21 mouse cellular contexts compared by ENCODE assay signal in the genomic region with DNA sequence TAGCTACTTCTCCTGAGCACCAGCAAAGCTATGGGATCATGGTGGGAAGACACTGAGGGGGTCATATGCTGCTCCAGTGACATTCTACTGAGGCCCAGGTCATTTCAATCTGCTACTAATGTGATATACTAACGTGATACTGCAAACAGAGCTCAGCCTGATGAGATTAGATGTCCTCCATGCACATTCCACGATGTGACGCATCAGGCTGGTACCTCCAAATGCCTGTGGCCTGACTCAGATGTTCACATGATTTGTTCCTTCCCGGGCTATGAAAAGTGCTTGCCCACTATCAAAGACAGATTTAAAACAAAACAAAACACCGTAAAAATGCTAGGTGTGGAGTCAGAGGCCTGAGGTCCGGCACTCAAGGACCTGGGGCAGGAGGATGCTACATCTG.
DNase-seq lines count a peak whose midpoint lies in the region; ATAC-seq lines count a peak whose summit lies in the region.
"Had no signal": no experiment of that assay in that cellular context is flagged by ENCODE, and none has a peak within 500 bp of the region (broad histone marks: within the 10 kb centered on the region; RNA-seq: fewer than 3 reads in every experiment).

No protein-coding gene starts in this region.

- H3K27me3 ChIP-seq in heart, embryonic 16.5 days (ENCODE audit: control insufficient read depth, insufficient read depth, low read length) = no peaks in the 10 kb centered on the region
- H3K27me3 ChIP-seq in heart, embryonic 11.5 days (ENCODE audit: control insufficient read depth, insufficient read depth, low read length) = no peaks in the 10 kb centered on the region
- H3K27me3 ChIP-seq: embryonic facial prominence, embryonic 15.5 days; hindbrain, embryonic 13.5 days; limb, embryonic 13.5 days; liver, embryonic 13.5 days; midbrain, embryonic 15.5 days had no signal

- H3K4me3 ChIP-seq in heart, embryonic 16.5 days (ENCODE audit: low read length) = no peak overlapping the region
- H3K4me3 ChIP-seq in heart, embryonic 11.5 days (ENCODE audit: low read depth, low read length) = no peak overlapping the region
- H3K4me3 ChIP-seq: embryonic facial prominence, embryonic 15.5 days; forebrain, embryonic 10.5 days; hindbrain, embryonic 13.5 days; limb, embryonic 13.5 days; liver, embryonic 13.5 days; midbrain, embryonic 15.5 days had no signal

- H3K9ac ChIP-seq in heart, embryonic 16.5 days (ENCODE audit: low read length) = no peak overlapping the region
- no peak overlapping the region for H3K9ac ChIP-seq in heart, embryonic 11.5 days (ENCODE audit: low read depth, low read length)
- H3K9ac ChIP-seq: embryonic facial prominence, embryonic 15.5 days; forebrain, postnatal 0 days; hindbrain, embryonic 13.5 days; limb, embryonic 13.5 days; liver, embryonic 13.5 days; midbrain, embryonic 15.5 days had no signal

- peak; percentile 54 for DNase-seq in urinary bladder, postnatal 14 days (ENCODE audit: low spot score)
- DNase-seq in urinary bladder, adult 18-20 months (ENCODE audit: low spot score in 2 of 2) = no peak
- peak; percentile 45 for DNase-seq in adrenal gland, postnatal 10 days
- no peak for DNase-seq in layer of hippocampus, adult 8-10 months (ENCODE audit: low spot score in 2 of 2)
- no peak for DNase-seq in frontal cortex, adult 2 months (ENCODE audit: extremely low spot score in 1 of 2, low spot score in 1 of 2)
- DNase-seq: cerebellum, adult 2 months; cerebellum, postnatal 36 days; forebrain, postnatal 0 days; heart, postnatal 14 days; kidney, adult 9 months; liver, embryonic 13.5 days; right cerebral cortex, postnatal 14 days had no signal

- H3K36me3 ChIP-seq in heart, embryonic 16.5 days (ENCODE audit: control insufficient read depth, insufficient read depth) = peaks cover 7% of the 10 kb centered on the region; the same call in 1 of the 2 replicates
- no peaks in the 10 kb centered on the region for H3K36me3 ChIP-seq in heart, embryonic 11.5 days (ENCODE audit: control insufficient read depth, insufficient read depth, low read length)
- H3K36me3 ChIP-seq: embryonic facial prominence, embryonic 15.5 days; forebrain, embryonic 10.5 days; G1E; liver, embryonic 13.5 days; midbrain, embryonic 15.5 days had no signal

- peaks cover 27% of the 10 kb centered on the region for H3K4me1 ChIP-seq in heart, embryonic 16.5 days (ENCODE audit: control insufficient read depth, insufficient read depth, low read length)
- H3K4me1 ChIP-seq in heart, embryonic 11.5 days (ENCODE audit: control insufficient read depth, insufficient read depth, low read length) = peaks cover 15% of the 10 kb centered on the region; the same call in 1 of the 2 replicates
- H3K4me1 ChIP-seq: embryonic facial prominence, embryonic 15.5 days; forebrain, embryonic 10.5 days; hindbrain, embryonic 13.5 days; midbrain, embryonic 15.5 days had no signal

- ATAC-seq in heart, embryonic 16.5 days (replicated peaks; ENCODE audit: extremely low read depth, insufficient read depth, low FRiP score) = no peak
- no peak for ATAC-seq in heart, embryonic 11.5 days (replicated peaks; ENCODE audit: insufficient number of reproducible peaks, low FRiP score, low TSS enrichment)
- ATAC-seq: forebrain, postnatal 0 days; inflammation-experienced regulatory T-cells, adult 6 months; midbrain, embryonic 15.5 days had no signal

- H3K27ac ChIP-seq in heart, embryonic 16.5 days (ENCODE audit: low read length) = peak overlapping the region; percentile 54
- H3K27ac ChIP-seq in heart, embryonic 11.5 days (ENCODE audit: low read depth, low read length) = no peak overlapping the region
- H3K27ac ChIP-seq: embryonic facial prominence, embryonic 15.5 days; forebrain, embryonic 10.5 days; hindbrain, embryonic 13.5 days; limb, embryonic 13.5 days; liver, embryonic 13.5 days; midbrain, embryonic 15.5 days had no signal

- WGBS in heart, embryonic 16.5 days = 35% methylated on average over 6 of the region's 6 CpGs
- 51% methylated on average over 6 of the region's 6 CpGs for WGBS in heart, embryonic 11.5 days (ENCODE audit: insufficient replicate concordance)

- H3K9me3 ChIP-seq in heart, embryonic 16.5 days (replicated peaks; ENCODE audit: control insufficient read depth, low read length) = no peaks in the 10 kb centered on the region
- H3K9me3 ChIP-seq in heart, embryonic 11.5 days (replicated peaks; ENCODE audit: control insufficient read depth, low read length) = no peaks in the 10 kb centered on the region
- H3K9me3 ChIP-seq: embryonic facial prominence, embryonic 15.5 days; forebrain, embryonic 10.5 days; hindbrain, embryonic 13.5 days; limb, embryonic 13.5 days; liver, embryonic 13.5 days; midbrain, embryonic 15.5 days had no signal

- H3K4me2 ChIP-seq in heart, embryonic 16.5 days (ENCODE audit: low read depth, low read length) = no peak overlapping the region
- no peak overlapping the region for H3K4me2 ChIP-seq in heart, embryonic 11.5 days
- H3K4me2 ChIP-seq: embryonic facial prominence, embryonic 15.5 days; hindbrain, embryonic 13.5 days; limb, embryonic 13.5 days; liver, embryonic 13.5 days; midbrain, embryonic 15.5 days had no signal

Comparison
In these comparisons a context has a peak if more than half of its experiments do, and no peak if none do; other contexts are left out.
1. DNase-seq: peak in urinary bladder, postnatal 14 days (single experiment) and adrenal gland, postnatal 10 days (single experiment); none in urinary bladder, adult 18-20 months (0 of 2), layer of hippocampus, adult 8-10 months (0 of 2) and frontal cortex, adult 2 months (0 of 2).